Mouse (Mus musculus): ENCODE data around the gene Rdh16f2.

GRCm38 (mm10) chr10:127835292-127835691, 31.0 kb upstream of the Rdh16f2 start:
- TF ChIP-seq CTCF (IDR thresholded peaks at IDR 0.05; ENCODE audit: insufficient read depth, low read depth, low read length), result no peak
- TF ChIP-seq POLR2A (IDR thresholded peaks at IDR 0.05; ENCODE audit: insufficient read depth, low read depth, low read length), result no peak
